In the genomic region with DNA sequence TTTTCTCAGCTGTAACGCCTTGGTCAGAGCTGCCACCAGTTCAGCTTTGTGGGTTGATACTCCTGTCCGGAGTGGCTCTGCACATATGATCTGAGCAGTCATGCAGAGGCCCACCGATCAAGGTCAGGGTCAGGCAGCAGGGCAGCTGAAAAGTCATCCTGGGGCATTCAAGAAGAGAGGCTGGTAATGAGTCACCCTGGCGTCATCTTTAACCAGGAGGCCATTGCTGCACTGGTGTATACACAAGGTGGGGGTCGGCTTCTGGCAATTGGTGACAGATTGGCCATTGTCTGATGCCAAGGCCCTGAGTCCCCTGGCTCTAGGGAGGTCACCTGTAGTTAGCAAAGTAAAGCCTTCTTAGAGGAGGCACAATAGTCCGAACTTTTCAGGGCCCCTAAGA, we compare ENCODE assay signal across 24 mouse cellular contexts. TPM values are rescaled to one million over a fixed set of nuclear protein-coding genes. Genes with fewer than 3 reads are reported as not detected.
DNase-seq lines count a peak whose midpoint lies in the region; ATAC-seq and TF ChIP-seq lines count a peak whose summit lies in the region.
"Had no signal": no experiment of that assay in that cellular context is flagged by ENCODE, and none has a peak within 500 bp of the region (broad histone marks: within the 10 kb centered on the region; RNA-seq: fewer than 3 reads in every experiment).

No protein-coding gene starts in this region.

- DNase-seq in liver, postnatal 0 days, result no peak
- peak; percentile 57 for DNase-seq in adrenal gland, adult 8-10 months
- DNase-seq: cerebellum, postnatal 10 days; gastrocnemius, postnatal 36 days; heart, postnatal 36 days; kidney, adult 11 months; layer of hippocampus, postnatal 36 days; lung, adult 2 months; midbrain, embryonic 14.5 days; spleen, adult 18-20 months; thymus, postnatal 25 days had no signal

- peaks cover 18% of the 10 kb centered on the region for H3K4me1 ChIP-seq in heart, embryonic 12.5 days (replicated peaks)
- peaks cover 3% of the 10 kb centered on the region for H3K4me1 ChIP-seq in heart, embryonic 11.5 days (ENCODE audit: control insufficient read depth, insufficient read depth, low read length)
- H3K4me1 ChIP-seq in liver, embryonic 15.5 days (replicated peaks), result peaks cover 25% of the 10 kb centered on the region
- peaks cover 15% of the 10 kb centered on the region for H3K4me1 ChIP-seq in liver, postnatal 0 days (ENCODE audit: insufficient read depth)
- peaks cover 4% of the 10 kb centered on the region; the same call in 1 of the 2 replicates for H3K4me1 ChIP-seq in kidney, embryonic 14.5 days (ENCODE audit: control insufficient read depth, insufficient read depth, low read length)
- H3K4me1 ChIP-seq in hindbrain, embryonic 12.5 days, result peaks cover 9% of the 10 kb centered on the region

- ATAC-seq in heart, embryonic 12.5 days (ENCODE audit: insufficient number of reproducible peaks, low FRiP score), result no peak
- ATAC-seq in heart, embryonic 11.5 days (replicated peaks; ENCODE audit: insufficient number of reproducible peaks, low FRiP score, low TSS enrichment), result no peak
- ATAC-seq in liver, embryonic 15.5 days (ENCODE audit: insufficient read depth), result no peak
- no peak for ATAC-seq in liver, postnatal 0 days
- ATAC-seq in kidney, embryonic 14.5 days (ENCODE audit: low FRiP score, low TSS enrichment), result no peak
- ATAC-seq in hindbrain, embryonic 12.5 days (ENCODE audit: low FRiP score), result no peak
- ATAC-seq: forebrain, embryonic 14.5 days; hindbrain, postnatal 0 days had no signal

- TF ChIP-seq EP300 in liver, postnatal 0 days (IDR thresholded peaks at IDR 0.05; ENCODE audit: low read depth), result no peak

- peaks cover 20% of the 10 kb centered on the region for H3K36me3 ChIP-seq in heart, embryonic 12.5 days
- H3K36me3 ChIP-seq in heart, embryonic 11.5 days (ENCODE audit: control insufficient read depth, insufficient read depth, low read length), result no peaks in the 10 kb centered on the region
- peaks cover 4% of the 10 kb centered on the region; the same call in 1 of the 2 replicates for H3K36me3 ChIP-seq in liver, embryonic 15.5 days (replicated peaks)
- 0 out of 2 replicates have a peak, but pooled peaks cover 5% of the 10 kb centered on the region for H3K36me3 ChIP-seq in liver, postnatal 0 days (replicated peaks; ENCODE audit: insufficient read depth, low read length)
- no peaks in the 10 kb centered on the region for H3K36me3 ChIP-seq in kidney, embryonic 14.5 days (ENCODE audit: control insufficient read depth, insufficient read depth, low read length)
- H3K36me3 ChIP-seq in hindbrain, embryonic 12.5 days, result peaks cover 8% of the 10 kb centered on the region; the same call in 1 of the 2 replicates

- no peak overlapping the region for H3K4me3 ChIP-seq in heart, embryonic 12.5 days
- no peak overlapping the region for H3K4me3 ChIP-seq in heart, embryonic 11.5 days (ENCODE audit: low read depth, low read length)
- H3K4me3 ChIP-seq in liver, embryonic 15.5 days (replicated peaks), result no peak overlapping the region
- no peak overlapping the region for H3K4me3 ChIP-seq in liver, postnatal 0 days (ENCODE audit: low read depth, low read length)
- no peak overlapping the region for H3K4me3 ChIP-seq in kidney, embryonic 14.5 days (ENCODE audit: low read length)
- no peak overlapping the region for H3K4me3 ChIP-seq in hindbrain, embryonic 12.5 days
- H3K4me3 ChIP-seq: embryonic facial prominence, embryonic 13.5 days had no signal

- no peak overlapping the region for H3K4me2 ChIP-seq in heart, embryonic 12.5 days
- no peak overlapping the region for H3K4me2 ChIP-seq in heart, embryonic 11.5 days
- no peak overlapping the region for H3K4me2 ChIP-seq in liver, embryonic 15.5 days
- no peak overlapping the region for H3K4me2 ChIP-seq in liver, postnatal 0 days (ENCODE audit: low read depth, low read length)
- H3K4me2 ChIP-seq in kidney, embryonic 14.5 days (replicated peaks; ENCODE audit: low read depth, low read length), result no peak overlapping the region
- H3K4me2 ChIP-seq in hindbrain, embryonic 12.5 days (replicated peaks), result no peak overlapping the region

- TF ChIP-seq CTCF in liver, postnatal 0 days (IDR thresholded peaks at IDR 0.05; ENCODE audit: low read depth), result no peak

- H3K9ac ChIP-seq in heart, embryonic 12.5 days, result no peak overlapping the region
- H3K9ac ChIP-seq in heart, embryonic 11.5 days (ENCODE audit: low read depth, low read length), result no peak overlapping the region
- H3K9ac ChIP-seq in liver, embryonic 15.5 days, result no peak overlapping the region
- no peak overlapping the region for H3K9ac ChIP-seq in liver, postnatal 0 days (replicated peaks)
- no peak overlapping the region for H3K9ac ChIP-seq in kidney, embryonic 14.5 days (ENCODE audit: low read depth, low read length)
- no peak overlapping the region for H3K9ac ChIP-seq in hindbrain, embryonic 12.5 days
- H3K9ac ChIP-seq: embryonic facial prominence, embryonic 13.5 days; limb, embryonic 13.5 days had no signal

- H3K9me3 ChIP-seq in heart, embryonic 12.5 days (replicated peaks), result no peaks in the 10 kb centered on the region
- no peaks in the 10 kb centered on the region for H3K9me3 ChIP-seq in heart, embryonic 11.5 days (replicated peaks; ENCODE audit: control insufficient read depth, low read length)
- no peaks in the 10 kb centered on the region for H3K9me3 ChIP-seq in liver, embryonic 15.5 days (replicated peaks)
- no peaks in the 10 kb centered on the region for H3K9me3 ChIP-seq in liver, postnatal 0 days (ENCODE audit: low read length)
- H3K9me3 ChIP-seq in kidney, embryonic 14.5 days (ENCODE audit: control insufficient read depth, low read length), result no peaks in the 10 kb centered on the region
- H3K9me3 ChIP-seq in hindbrain, embryonic 12.5 days (replicated peaks), result no peaks in the 10 kb centered on the region
- H3K9me3 ChIP-seq: embryonic facial prominence, embryonic 13.5 days; limb, embryonic 13.5 days; megakaryocyte, embryonic 14.5 days had no signal

- 0 out of 2 replicates have a peak overlapping the region, but pooled peaks have one; percentile 10 for H3K27ac ChIP-seq in heart, embryonic 12.5 days (ENCODE audit: poor library complexity, severe bottlenecking)
- no peak overlapping the region for H3K27ac ChIP-seq in heart, embryonic 11.5 days (ENCODE audit: low read depth, low read length)
- peak overlapping the region; percentile 29; the same call in 1 of the 2 replicates for H3K27ac ChIP-seq in liver, embryonic 15.5 days (replicated peaks)
- H3K27ac ChIP-seq in liver, postnatal 0 days (ENCODE audit: low read depth), result no peak overlapping the region
- no peak overlapping the region for H3K27ac ChIP-seq in kidney, embryonic 14.5 days (ENCODE audit: low read depth, low read length)
- no peak overlapping the region for H3K27ac ChIP-seq in hindbrain, embryonic 12.5 days
- H3K27ac ChIP-seq: embryonic facial prominence, embryonic 13.5 days; hindbrain, postnatal 0 days; kidney, postnatal 0 days; limb, embryonic 13.5 days had no signal

- H3K27me3 ChIP-seq in heart, embryonic 12.5 days (replicated peaks), result no peaks in the 10 kb centered on the region
- no peaks in the 10 kb centered on the region for H3K27me3 ChIP-seq in heart, embryonic 11.5 days (ENCODE audit: control insufficient read depth, insufficient read depth, low read length)
- H3K27me3 ChIP-seq in liver, embryonic 15.5 days, result peaks cover 4% of the 10 kb centered on the region; the same call in 1 of the 2 replicates
- H3K27me3 ChIP-seq in liver, postnatal 0 days (ENCODE audit: insufficient read depth, low read length), result no peaks in the 10 kb centered on the region
- H3K27me3 ChIP-seq in kidney, embryonic 14.5 days (ENCODE audit: control insufficient read depth, insufficient read depth, low read length), result no peaks in the 10 kb centered on the region
- H3K27me3 ChIP-seq in hindbrain, embryonic 12.5 days, result peaks cover 5% of the 10 kb centered on the region; the same call in 1 of the 2 replicates
- H3K27me3 ChIP-seq: CH12.LX; embryonic facial prominence, embryonic 13.5 days; limb, embryonic 13.5 days; megakaryocyte, embryonic 14.5 days had no signal

- 65% methylated on average over 6 of the region's 6 CpGs for WGBS in heart, embryonic 12.5 days
- 69% methylated on average over 6 of the region's 6 CpGs for WGBS in heart, embryonic 11.5 days (ENCODE audit: insufficient replicate concordance)
- 69% methylated on average over 6 of the region's 6 CpGs for WGBS in liver, embryonic 15.5 days (ENCODE audit: insufficient replicate concordance)
- 67% methylated on average over 6 of the region's 6 CpGs for WGBS in liver, postnatal 0 days (ENCODE audit: insufficient replicate concordance)
- WGBS in kidney, embryonic 14.5 days, result 79% methylated on average over 6 of the region's 6 CpGs
- 85% methylated on average over 6 of the region's 6 CpGs for WGBS in hindbrain, embryonic 12.5 days

RNA-seq across cellular contexts. Expression of a gene that starts 0.9 kb away (rescaled TPM):
- polyA plus RNA-seq in heart, embryonic 12.5 days (2016; fragmentation: Nextera tagmentation; extraction: Ambion mirVana), result 79.0 and 83.6 TPM in 2 replicates
- polyA plus RNA-seq in heart, embryonic 11.5 days (2014; fragmentation: Nextera tagmentation; extraction: Ambion mirVana), result 69.4 and 78.6 TPM in 2 replicates
- 28.8 and 30.4 TPM in 2 replicates for polyA plus RNA-seq in liver, embryonic 15.5 days (2015; fragmentation: Nextera tagmentation; extraction: Ambion mirVana)
- 38.7 and 43.0 TPM in 2 replicates for polyA plus RNA-seq in liver, postnatal 0 days (2015; fragmentation: Nextera tagmentation; extraction: Ambion mirVana)
- total RNA-seq in adrenal gland, adult 8-10 months (2022), result 10 to 100 TPM; 55.2 to 93.9 (median 72.1) TPM
- 56.0 TPM in 2 replicates for polyA plus RNA-seq in kidney, embryonic 14.5 days (2014; fragmentation: Nextera tagmentation; extraction: Ambion mirVana)
- 52.6 and 55.9 TPM in 2 replicates for polyA plus RNA-seq in hindbrain, embryonic 12.5 days (2016; fragmentation: Nextera tagmentation; extraction: Ambion mirVana)

RNA-seq across cellular contexts. Expression of a gene that starts 25.9 kb away (rescaled TPM):
- polyA plus RNA-seq in heart, embryonic 12.5 days (2016; fragmentation: Nextera tagmentation; extraction: Ambion mirVana), result 0.22 and 0.31 TPM in 2 replicates
- 0.23 TPM in 1 of 2 replicates, not detected in the other for polyA plus RNA-seq in heart, embryonic 11.5 days (2014; fragmentation: Nextera tagmentation; extraction: Ambion mirVana)
- 0.12 and 0.17 TPM in 2 replicates for polyA plus RNA-seq in liver, embryonic 15.5 days (2015; fragmentation: Nextera tagmentation; extraction: Ambion mirVana)
- polyA plus RNA-seq in liver, postnatal 0 days (2015; fragmentation: Nextera tagmentation; extraction: Ambion mirVana), result 0.07 and 0.11 TPM in 2 replicates
- under 1 TPM in 1 of 4 experiments, not detected in 3; 0.48 TPM for total RNA-seq in adrenal gland, adult 8-10 months (2022)
- 0.13 TPM in 1 of 2 replicates, not detected in the other for polyA plus RNA-seq in kidney, embryonic 14.5 days (2014; fragmentation: Nextera tagmentation; extraction: Ambion mirVana)
- 1.2 and 1.7 TPM in 2 replicates for polyA plus RNA-seq in hindbrain, embryonic 12.5 days (2016; fragmentation: Nextera tagmentation; extraction: Ambion mirVana)
- total RNA-seq: adrenal gland, adult 18-20 months; gastrocnemius, postnatal 36 days; heart, postnatal 36 days had no signal
- polyA plus RNA-seq: lung, adult 2 months had no signal

RNA-seq across cellular contexts. Expression of a gene that starts 50.9 kb away (rescaled TPM):
- polyA plus RNA-seq in heart, embryonic 12.5 days (2016; fragmentation: Nextera tagmentation; extraction: Ambion mirVana), result 14.3 and 14.9 TPM in 2 replicates
- polyA plus RNA-seq in heart, embryonic 11.5 days (2014; fragmentation: Nextera tagmentation; extraction: Ambion mirVana), result 9.4 and 12.8 TPM in 2 replicates
- polyA plus RNA-seq in liver, embryonic 15.5 days (2015; fragmentation: Nextera tagmentation; extraction: Ambion mirVana), result 8.0 and 10.8 TPM in 2 replicates
- 4.7 and 5.2 TPM in 2 replicates for polyA plus RNA-seq in liver, postnatal 0 days (2015; fragmentation: Nextera tagmentation; extraction: Ambion mirVana)
- total RNA-seq in adrenal gland, adult 8-10 months (2022), result 10 to 100 TPM; 43.4 to 47.5 (median 46.2) TPM
- polyA plus RNA-seq in kidney, embryonic 14.5 days (2014; fragmentation: Nextera tagmentation; extraction: Ambion mirVana), result 16.7 and 23.6 TPM in 2 replicates
- 26.4 and 30.0 TPM in 2 replicates for polyA plus RNA-seq in hindbrain, embryonic 12.5 days (2016; fragmentation: Nextera tagmentation; extraction: Ambion mirVana)

Comparison
In these comparisons a context has a peak if more than half of its experiments do, and no peak if none do; other contexts are left out.
1. H3K27ac ChIP-seq: peak in heart, embryonic 12.5 days (single experiment) and liver, embryonic 15.5 days (single experiment); none in heart, embryonic 11.5 days (single experiment), liver, postnatal 0 days (single experiment), kidney, embryonic 14.5 days (single experiment) and hindbrain, embryonic 12.5 days (single experiment).